Mouse (Mus musculus) cerebellum, adult 2 months (tissue): ENCODE results near the gene Col4a3.

ENCODE experiments used
- CTCF ChIP-seq: fragments of 200-500 bp; IDR thresholded peaks from 2 replicates; pipeline ENCODE4 v1.5.1; 2011; ENCODE audit warnings: low read depth, mild to moderate bottlenecking, control low read depth, low read length, moderate library complexity, borderline replicate concordance; ENCODE audit not compliant: insufficient read depth
- POLR2A ChIP-seq: fragments of 200-500 bp; IDR thresholded peaks from 2 replicates; pipeline ENCODE4 v1.6.1; 2011; ENCODE audit warnings: low read length, control low read depth, borderline replicate concordance; ENCODE audit not compliant: insufficient read depth

GRCm38 (mm10) chr1:82590266-82590665, 3.5 kb downstream of the Col4a3 start:
- no peak for TF ChIP-seq CTCF
- TF ChIP-seq POLR2A = no peak
